Mouse (Mus musculus) kidney, embryonic 14.5 days (tissue): ENCODE data around the gene Ciao2a. TPM values are rescaled to one million over a fixed set of nuclear protein-coding genes. Genes with fewer than 3 reads are reported as not detected.

Experiments
- ATAC-seq: fragments of 200-750 bp; cut with Nextera tagmentation; 2 replicates; pipeline ENCODE4 v1.8.0; 2017; ENCODE audit warnings: moderate number of reproducible peaks, mild to moderate bottlenecking, moderate TSS enrichment, moderate library complexity; ENCODE audit not compliant: low FRiP score, low TSS enrichment
- H3K27ac ChIP-seq: fragments of 300-500 bp; sonication (generic); 2 replicates; pipeline ENCODE4 v1.5.1; 2014; ENCODE audit warnings: low read depth, mild to moderate bottlenecking, low read length, moderate library complexity, mixed read lengths
- H3K27me3 ChIP-seq: fragments of 300-500 bp; sonication (generic); 2 replicates; pipeline ENCODE4 v1.6.1; 2014; ENCODE audit warnings: mild to moderate bottlenecking, low read length; ENCODE audit not compliant: control insufficient read depth, insufficient read depth
- H3K36me3 ChIP-seq: fragments of 300-500 bp; sonication (generic); 2 replicates; pipeline ENCODE4 v1.6.1; 2014; ENCODE audit warnings: low read length, mixed read lengths; ENCODE audit not compliant: control insufficient read depth, insufficient read depth
- H3K4me1 ChIP-seq: fragments of 300-500 bp; sonication (generic); 2 replicates; pipeline ENCODE4 v1.6.1; 2014; ENCODE audit warnings: low read length, mixed read lengths; ENCODE audit not compliant: control insufficient read depth, insufficient read depth
- H3K4me2 ChIP-seq: fragments of 300-500 bp; sonication (generic); replicated peaks from 2 replicates; pipeline ENCODE4 v1.6.1; 2014; ENCODE audit warnings: low read depth, mild to moderate bottlenecking, low read length
- H3K4me3 ChIP-seq: fragments of 300-500 bp; sonication (generic); 2 replicates; pipeline ENCODE4 v1.5.1; 2014; ENCODE audit warnings: mild to moderate bottlenecking, low read length
- H3K9ac ChIP-seq: fragments of 300-500 bp; sonication (generic); 2 replicates; pipeline ENCODE4 v1.6.1; 2014; ENCODE audit warnings: low read depth, mild to moderate bottlenecking, low read length, moderate library complexity
- H3K9me3 ChIP-seq: fragments of 300-500 bp; sonication (generic); 2 replicates; pipeline ENCODE4 v1.6.1; 2016; ENCODE audit warnings: low read length; ENCODE audit not compliant: control insufficient read depth
- WGBS: fragments of 180-500 bp; shearing (Covaris S2); extraction: QIAGEN DNeasy Blood & Tissue Kit; methylation state at CpG from one replicate; pipeline ENCODE4 v1.1.7; 2014; 5-methylcytosine and 5-hydroxymethylcytosine counted together
- polyA plus RNA-seq: library from polyadenylated mRNA; unstranded; fragments of >200 nt; fragmentation: Nextera tagmentation; extraction: Ambion mirVana; gene quantifications from 2 replicates; pipeline ENCODE4 v1.2.1, GENCODE M21; 2014

Ciao2a gene
- polyA plus RNA-seq, 1 experiment from 2014 or later, result 164 TPM

DNA sequence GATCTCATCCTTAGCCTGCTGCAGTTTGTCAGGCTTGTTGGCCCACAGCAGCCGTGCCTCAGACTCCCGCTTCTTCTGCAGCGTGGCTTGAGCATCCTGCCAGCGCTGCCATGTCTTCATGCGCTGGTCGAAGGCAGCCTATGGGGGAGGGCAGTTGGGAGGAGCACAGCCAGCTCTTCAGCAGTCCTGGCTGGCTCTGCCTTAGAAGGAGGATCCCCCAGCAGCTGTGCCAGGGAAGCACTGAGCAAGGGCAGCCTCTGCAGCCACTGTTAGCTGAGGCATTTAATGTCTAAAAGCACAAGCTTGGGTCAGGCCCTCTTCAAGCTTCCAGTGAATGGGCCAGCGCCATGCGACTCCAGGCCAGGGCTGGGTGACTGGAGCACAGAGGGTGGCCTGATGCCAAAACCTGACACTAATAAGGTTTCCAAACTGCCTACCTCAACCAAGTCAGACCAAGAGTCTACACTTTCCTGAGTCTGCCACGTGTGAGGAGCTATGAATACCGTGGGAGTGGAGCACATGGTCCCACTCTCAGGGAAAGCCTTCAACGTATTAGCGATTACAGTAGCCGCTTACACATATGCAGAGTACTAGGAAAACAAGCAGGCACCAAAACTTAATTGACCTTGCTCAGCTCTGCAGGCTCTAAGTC, 35.7 kb upstream of the Ciao2a start:
- Histone ChIP-seq H3K4me1 (no peaks in the 10 kb centered on the region), H3K9me3 (no peaks in the 10 kb centered on the region), H3K27me3 (no peaks in the 10 kb centered on the region), H3K4me2 (no peak overlapping the region), H3K27ac (no peak overlapping the region), H3K36me3 (peaks cover 74% of the 10 kb centered on the region), H3K4me3 (no peak overlapping the region), H3K9ac (no peak overlapping the region)
- no peak for ATAC-seq
- 84% methylated on average over 13 of the region's 13 CpGs for WGBS

- Histone ChIP-seq H3K9ac (no peak overlapping the region), H3K4me3 (no peak overlapping the region), H3K36me3 (peaks cover 80% of the 10 kb centered on the region), H3K4me2 (no peak overlapping the region), H3K9me3 (no peaks in the 10 kb centered on the region), H3K4me1 (no peaks in the 10 kb centered on the region), H3K27ac (peak overlapping the region; percentile 12; the same call in 1 of the 2 replicates), H3K27me3 (no peaks in the 10 kb centered on the region)
- WGBS, result 67% methylated on average over 6 of the region's 6 CpGs
- peak; percentile 44; the same call in 1 of the 2 replicates for ATAC-seq
These were observed 34.8 kb upstream of the Ciao2a start for GRCm38 (mm10) chr9:66091327-66092231.

DNA sequence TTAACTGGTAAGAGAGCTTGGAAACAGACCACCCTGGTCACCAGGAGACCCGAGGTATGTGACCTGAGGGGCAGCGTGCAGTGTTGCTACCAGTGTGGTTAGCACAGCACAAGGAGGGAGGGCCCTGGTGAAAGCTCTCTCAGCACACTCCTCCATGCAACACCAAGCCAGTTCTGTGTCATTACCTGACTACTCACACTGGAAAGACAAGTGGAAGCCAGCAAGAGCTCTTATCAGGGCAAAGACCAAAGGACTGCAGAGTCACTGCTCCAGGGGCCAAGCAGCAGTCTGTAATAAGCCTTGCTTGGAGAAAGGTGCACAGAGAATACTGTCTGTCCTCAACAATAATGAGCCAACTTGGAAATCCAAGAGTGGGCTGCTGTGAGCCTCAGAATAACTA, 33.7 kb upstream of the Ciao2a start:
- WGBS, result 86% methylated on average over 2 of the region's 2 CpGs
- no peaks in the 10 kb centered on the region for H3K27me3 ChIP-seq
- H3K27ac ChIP-seq, result 0 out of 2 replicates have a peak overlapping the region, but pooled peaks have one; percentile 12
- H3K9me3 ChIP-seq, result no peaks in the 10 kb centered on the region
- no peak overlapping the region for H3K9ac ChIP-seq
- no peak overlapping the region for H3K4me3 ChIP-seq
- no peak for ATAC-seq
- peaks cover 84% of the 10 kb centered on the region for H3K36me3 ChIP-seq
- no peaks in the 10 kb centered on the region for H3K4me1 ChIP-seq
- H3K4me2 ChIP-seq, result no peak overlapping the region

DNA sequence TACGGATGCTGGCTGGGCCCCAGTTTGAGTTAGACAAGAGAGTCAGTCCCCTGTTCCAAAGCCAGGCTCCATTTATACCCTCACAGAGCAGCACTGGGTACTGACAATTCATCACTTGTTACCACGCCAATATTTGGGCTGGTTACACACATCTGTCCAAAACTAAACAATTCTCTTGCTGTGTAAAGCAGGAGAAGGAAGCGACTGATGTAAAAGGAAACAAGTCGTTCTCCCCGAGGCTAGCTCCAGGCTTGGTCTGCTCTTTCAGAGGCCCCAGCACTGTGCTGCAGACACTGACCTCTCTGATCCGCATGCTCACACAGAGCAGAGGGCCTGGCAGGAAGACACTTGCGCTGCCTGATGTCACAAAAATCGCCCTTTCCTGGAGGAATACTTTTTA, 24.8 kb upstream of the Ciao2a start:
- Histone ChIP-seq H3K4me2 (no peak overlapping the region), H3K4me1 (no peaks in the 10 kb centered on the region), H3K9me3 (no peaks in the 10 kb centered on the region), H3K9ac (no peak overlapping the region), H3K27me3 (no peaks in the 10 kb centered on the region), H3K4me3 (no peak overlapping the region), H3K36me3 (peaks cover 74% of the 10 kb centered on the region), H3K27ac (no peak overlapping the region)
- WGBS, result 84% methylated on average over 8 of the region's 8 CpGs
- ATAC-seq, result no peak

- 92% methylated on average over 6 of the region's 6 CpGs for WGBS
- H3K27ac ChIP-seq, result no peak overlapping the region
- H3K9me3 ChIP-seq, result no peaks in the 10 kb centered on the region
- H3K27me3 ChIP-seq, result no peaks in the 10 kb centered on the region
- peaks cover 71% of the 10 kb centered on the region for H3K36me3 ChIP-seq
- H3K4me2 ChIP-seq, result no peak overlapping the region
- ATAC-seq, result no peak
- H3K4me1 ChIP-seq, result no peaks in the 10 kb centered on the region
- no peak overlapping the region for H3K9ac ChIP-seq
- no peak overlapping the region for H3K4me3 ChIP-seq
These were observed 23.7 kb upstream of the Ciao2a start for GRCm38 (mm10) chr9:66102668-66103067.

DNA sequence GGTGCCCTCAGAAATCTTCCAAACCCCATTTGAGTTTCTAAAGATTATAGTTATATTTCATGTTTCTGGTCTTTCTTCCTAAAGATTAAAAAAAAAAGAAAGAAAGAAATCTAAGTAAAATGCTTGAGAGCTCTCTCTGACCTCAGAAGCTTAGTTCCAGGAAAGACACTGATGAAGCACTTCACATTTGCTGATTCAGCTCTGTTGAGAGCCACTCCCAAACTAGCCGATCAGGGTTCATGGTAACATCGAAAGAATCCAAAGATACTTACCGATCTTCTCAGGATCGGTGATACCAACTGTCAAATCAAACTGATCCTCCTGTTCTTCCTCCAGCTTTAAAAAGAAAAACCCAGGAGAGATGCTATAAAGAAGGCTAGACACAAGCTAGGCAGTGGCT, 21.8 kb upstream of the Ciao2a start:
- peaks cover 79% of the 10 kb centered on the region for H3K36me3 ChIP-seq
- WGBS, result 93% methylated on average over 4 of the region's 4 CpGs
- no peak overlapping the region for H3K4me3 ChIP-seq
- no peak for ATAC-seq
- no peak overlapping the region for H3K9ac ChIP-seq
- H3K4me2 ChIP-seq, result no peak overlapping the region
- H3K4me1 ChIP-seq, result no peaks in the 10 kb centered on the region
- no peak overlapping the region for H3K27ac ChIP-seq
- no peaks in the 10 kb centered on the region for H3K9me3 ChIP-seq
- no peaks in the 10 kb centered on the region for H3K27me3 ChIP-seq

DNA sequence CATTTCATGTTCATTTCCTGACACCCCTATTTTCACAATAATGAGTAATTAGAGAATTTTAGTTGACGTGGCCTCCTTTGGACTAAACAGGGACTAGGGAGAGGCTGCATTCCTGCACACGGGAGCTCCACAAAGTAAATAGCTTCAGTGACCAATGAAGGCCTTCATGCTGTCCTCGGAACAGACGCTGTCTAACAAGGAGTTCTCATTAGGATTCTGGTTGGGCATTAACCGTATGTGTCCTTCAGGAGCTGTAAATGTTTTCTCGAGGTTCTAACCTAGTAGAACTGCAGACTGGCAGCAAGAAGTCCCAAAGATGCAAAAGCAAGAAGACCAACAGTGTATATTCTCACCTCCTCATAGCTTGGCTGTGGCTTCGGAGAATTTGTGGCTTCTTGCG, 21.2 kb upstream of the Ciao2a start:
- H3K9ac ChIP-seq, result no peak overlapping the region
- WGBS, result 88% methylated on average over 8 of the region's 8 CpGs
- peaks cover 75% of the 10 kb centered on the region for H3K36me3 ChIP-seq
- no peaks in the 10 kb centered on the region for H3K9me3 ChIP-seq
- no peaks in the 10 kb centered on the region for H3K27me3 ChIP-seq
- no peaks in the 10 kb centered on the region for H3K4me1 ChIP-seq
- no peak for ATAC-seq
- H3K4me2 ChIP-seq, result no peak overlapping the region
- no peak overlapping the region for H3K4me3 ChIP-seq
- H3K27ac ChIP-seq, result no peak overlapping the region

DNA sequence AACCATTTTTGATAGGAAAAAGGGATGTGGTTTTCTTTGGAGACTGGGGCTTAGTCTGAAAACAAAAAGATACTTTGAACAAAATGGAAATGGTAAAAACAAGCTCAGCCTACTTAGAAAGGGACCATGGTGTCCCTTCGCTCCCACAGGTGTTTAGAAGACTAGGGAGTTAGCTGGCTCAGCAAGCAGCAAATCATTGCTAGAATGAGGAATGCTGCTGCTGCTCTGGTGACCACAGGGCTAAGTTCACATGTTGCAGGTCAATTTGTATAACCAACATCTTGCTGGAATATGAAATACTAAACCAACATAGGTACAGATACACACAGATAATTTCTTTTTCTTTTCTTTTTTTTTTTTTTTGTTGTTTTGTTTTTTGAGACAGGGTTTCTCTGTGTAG, 16.8 kb upstream of the Ciao2a start:
- no peak for ATAC-seq
- Histone ChIP-seq H3K36me3 (peaks cover 47% of the 10 kb centered on the region), H3K9me3 (no peaks in the 10 kb centered on the region), H3K9ac (no peak overlapping the region), H3K4me1 (no peaks in the 10 kb centered on the region), H3K4me2 (no peak overlapping the region), H3K27me3 (no peaks in the 10 kb centered on the region), H3K4me3 (no peak overlapping the region), H3K27ac (no peak overlapping the region)
- WGBS, result 97% methylated on average over 1 of the region's 1 CpGs

DNA sequence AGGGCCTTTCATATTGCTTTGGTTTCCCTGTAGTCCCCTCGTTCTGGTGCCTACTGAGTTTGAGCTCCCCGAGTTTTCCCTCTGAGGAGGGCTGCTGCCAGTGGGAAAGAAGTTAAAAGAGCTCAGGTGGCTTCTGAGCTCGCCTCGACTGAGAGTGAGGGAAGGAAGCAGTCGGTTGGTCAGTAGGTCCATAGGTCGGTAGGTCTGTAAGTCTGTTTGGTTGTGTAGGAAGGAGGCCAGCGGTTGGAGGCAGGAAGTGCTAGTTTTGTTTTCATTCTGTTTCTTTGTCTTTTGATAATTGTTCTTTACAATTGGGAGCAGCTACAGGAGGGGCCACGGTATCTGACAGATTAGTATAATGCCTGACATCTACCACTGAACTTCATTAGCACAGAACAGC, 16.3 kb upstream of the Ciao2a start:
- Histone ChIP-seq H3K4me1 (no peaks in the 10 kb centered on the region), H3K27ac (no peak overlapping the region), H3K36me3 (peaks cover 44% of the 10 kb centered on the region), H3K27me3 (no peaks in the 10 kb centered on the region), H3K4me3 (no peak overlapping the region), H3K9ac (no peak overlapping the region), H3K9me3 (no peaks in the 10 kb centered on the region), H3K4me2 (no peak overlapping the region)
- ATAC-seq, result no peak
- 75% methylated on average over 8 of the region's 8 CpGs for WGBS
